Mouse (Mus musculus): ENCODE measurements around the gene Psmb6. TPM values are rescaled to one million over a fixed set of nuclear protein-coding genes. Genes with fewer than 3 reads are reported as not detected.

Gene Psmb6
- polyA plus RNA-seq (2011; ENCODE audit: insufficient read depth, insufficient read length, low read depth, missing spikeins) = 244 and 250 TPM in 2 replicates

DNA sequence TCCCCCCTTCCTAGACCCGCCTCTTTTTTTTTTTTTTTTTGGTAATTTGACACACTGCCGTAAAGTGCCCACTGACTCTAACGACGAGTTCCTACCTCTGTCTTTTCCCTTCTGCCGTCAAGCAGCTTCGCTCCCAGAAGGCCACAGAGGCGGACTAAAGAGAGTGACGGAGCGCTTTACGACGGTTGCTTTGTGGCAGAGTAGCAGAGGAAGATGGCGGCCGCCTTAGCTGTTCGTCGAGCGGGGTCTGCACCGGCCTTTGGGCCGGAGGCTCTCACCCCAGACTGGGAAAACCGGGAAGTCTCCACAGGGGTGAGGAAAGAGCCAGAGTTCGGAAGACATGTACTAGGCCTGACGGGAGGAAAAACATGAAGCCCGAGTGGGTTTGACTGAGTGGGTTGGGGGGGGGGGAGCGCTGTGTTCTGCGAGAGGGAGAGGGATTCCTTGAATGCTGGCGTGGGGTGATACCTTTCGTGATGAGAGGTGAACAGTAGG, at the start of gene Psmb6:
Gene Psmb6 (plus strand): TSS at position 184 of the 495 bp plus-strand sequence.
- H3K9ac ChIP-seq (ENCODE audit: low read depth, poor library complexity, severe bottlenecking) = peak within 1 kb of the TSS; percentile 73
- H3K36me3 ChIP-seq (ENCODE audit: control insufficient read depth, insufficient read depth, low read length, poor library complexity, severe bottlenecking) = peaks cover 21% of the 10 kb centered on the region
- H3K9me3 ChIP-seq (replicated peaks; ENCODE audit: control insufficient read depth, insufficient read depth, low read length, poor library complexity, severe bottlenecking) = no peaks in the 10 kb centered on the region
- peak within 1 kb of the TSS; percentile 91 for H3K4me3 ChIP-seq (ENCODE audit: low read depth, low read length)
- peaks cover 2% of the 10 kb centered on the region for H3K4me1 ChIP-seq (ENCODE audit: control insufficient read depth, insufficient read depth, low read length)
- no peak within 1 kb of the TSS for H3K27ac ChIP-seq (ENCODE audit: insufficient read depth, low read length)
- no peaks in the 10 kb centered on the region for H3K27me3 ChIP-seq (ENCODE audit: control insufficient read depth, insufficient read depth, low read length, poor library complexity, severe bottlenecking)
- TF ChIP-seq POLR2A (IDR thresholded peaks at IDR 0.05; ENCODE audit: insufficient read depth, low read length) (peak; percentile 87), CTCF (IDR thresholded peaks at IDR 0.05; ENCODE audit: low read depth, low read length) (no peak), EP300 (IDR thresholded peaks at IDR 0.05; ENCODE audit: insufficient read depth, low read depth, low read length) (peak; percentile 21; the same call in 1 of the 2 replicates)

DNA sequence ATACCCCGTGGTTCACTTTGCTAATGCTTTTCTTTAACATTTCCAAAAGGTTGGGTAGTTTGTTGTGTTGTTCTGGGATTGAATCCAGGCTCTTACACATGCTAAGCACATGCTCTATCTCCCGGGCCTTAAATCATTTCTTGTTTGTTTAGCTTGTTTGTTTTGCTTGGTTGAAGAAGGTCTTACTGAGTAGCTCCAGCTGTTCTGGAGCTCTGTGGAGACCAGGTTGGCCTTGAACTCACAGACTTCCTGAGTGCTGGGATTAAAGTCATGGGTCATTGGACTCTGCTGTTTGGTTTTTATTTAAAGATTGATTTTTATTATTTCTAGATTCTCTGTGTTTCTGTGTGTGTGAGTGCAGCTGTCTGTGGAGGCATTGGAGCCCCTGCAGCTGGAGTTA, 39.7 kb upstream of the Psmb6 start:
- Histone ChIP-seq H3K9me3 (replicated peaks; ENCODE audit: control insufficient read depth, insufficient read depth, low read length, poor library complexity, severe bottlenecking) (no peaks in the 10 kb centered on the region), H3K27ac (ENCODE audit: insufficient read depth, low read length) (no peak overlapping the region), H3K4me3 (ENCODE audit: low read depth, low read length) (no peak overlapping the region), H3K27me3 (ENCODE audit: control insufficient read depth, insufficient read depth, low read length, poor library complexity, severe bottlenecking) (no peaks in the 10 kb centered on the region), H3K9ac (ENCODE audit: low read depth, poor library complexity, severe bottlenecking) (no peak overlapping the region), H3K4me1 (ENCODE audit: control insufficient read depth, insufficient read depth, low read length) (no peaks in the 10 kb centered on the region), H3K36me3 (ENCODE audit: control insufficient read depth, insufficient read depth, low read length, poor library complexity, severe bottlenecking) (no peaks in the 10 kb centered on the region)
- TF ChIP-seq EP300 (IDR thresholded peaks at IDR 0.05; ENCODE audit: insufficient read depth, low read depth, low read length) (no peak), CTCF (IDR thresholded peaks at IDR 0.05; ENCODE audit: low read depth, low read length) (no peak), POLR2A (IDR thresholded peaks at IDR 0.05; ENCODE audit: insufficient read depth, low read length) (no peak)

DNA sequence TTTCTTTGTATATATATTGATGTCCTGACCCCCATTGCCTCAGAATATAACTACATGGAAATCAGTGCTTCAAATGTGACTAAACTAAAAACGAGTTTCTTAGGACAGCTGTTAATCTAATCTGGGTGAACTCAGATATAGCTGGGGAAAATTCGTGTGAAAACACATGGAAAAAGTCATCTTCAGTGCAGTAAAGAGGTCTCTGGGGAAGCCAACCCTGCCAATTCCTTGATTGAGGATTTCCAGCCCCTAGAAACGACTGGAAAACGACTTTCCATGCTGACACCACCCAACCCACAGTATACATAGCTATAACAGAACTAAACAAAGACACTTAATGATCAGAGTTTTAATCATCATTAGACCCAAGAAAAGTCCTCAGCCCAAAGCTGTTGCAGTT, 37.4 kb upstream of the Psmb6 start:
- Histone ChIP-seq H3K9me3 (replicated peaks; ENCODE audit: control insufficient read depth, insufficient read depth, low read length, poor library complexity, severe bottlenecking) (no peaks in the 10 kb centered on the region), H3K36me3 (ENCODE audit: control insufficient read depth, insufficient read depth, low read length, poor library complexity, severe bottlenecking) (no peaks in the 10 kb centered on the region), H3K4me3 (ENCODE audit: low read depth, low read length) (no peak overlapping the region), H3K27me3 (ENCODE audit: control insufficient read depth, insufficient read depth, low read length, poor library complexity, severe bottlenecking) (no peaks in the 10 kb centered on the region), H3K27ac (ENCODE audit: insufficient read depth, low read length) (no peak overlapping the region), H3K4me1 (ENCODE audit: control insufficient read depth, insufficient read depth, low read length) (no peaks in the 10 kb centered on the region), H3K9ac (ENCODE audit: low read depth, poor library complexity, severe bottlenecking) (no peak overlapping the region)
- TF ChIP-seq POLR2A (IDR thresholded peaks at IDR 0.05; ENCODE audit: insufficient read depth, low read length) (no peak), CTCF (IDR thresholded peaks at IDR 0.05; ENCODE audit: low read depth, low read length) (no peak), EP300 (IDR thresholded peaks at IDR 0.05; ENCODE audit: insufficient read depth, low read depth, low read length) (no peak)

DNA sequence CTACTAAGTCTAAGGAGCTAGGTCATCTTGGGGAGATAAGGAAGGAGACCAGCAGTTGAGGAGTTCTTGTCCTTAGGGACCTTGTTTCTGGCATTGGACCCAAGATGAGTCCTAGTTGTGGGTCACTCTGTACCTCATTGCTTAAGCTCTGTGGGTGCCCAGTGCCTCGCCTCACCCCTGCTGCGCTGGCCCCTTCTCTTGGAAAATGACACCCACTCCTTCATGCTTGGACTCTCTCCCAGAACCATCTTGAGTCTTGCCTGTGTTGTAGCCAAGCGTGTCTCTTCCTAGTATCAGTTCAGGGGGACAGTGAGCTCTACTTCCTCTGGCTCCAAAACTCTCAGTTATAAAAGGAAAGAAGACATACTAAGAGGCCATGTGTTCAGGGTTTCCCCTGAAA, 36.0 kb upstream of the Psmb6 start:
- H3K9ac ChIP-seq (ENCODE audit: low read depth, poor library complexity, severe bottlenecking) = no peak overlapping the region
- H3K4me1 ChIP-seq (ENCODE audit: control insufficient read depth, insufficient read depth, low read length) = no peaks in the 10 kb centered on the region
- no peaks in the 10 kb centered on the region for H3K27me3 ChIP-seq (ENCODE audit: control insufficient read depth, insufficient read depth, low read length, poor library complexity, severe bottlenecking)
- H3K9me3 ChIP-seq (replicated peaks; ENCODE audit: control insufficient read depth, insufficient read depth, low read length, poor library complexity, severe bottlenecking) = no peaks in the 10 kb centered on the region
- H3K36me3 ChIP-seq (ENCODE audit: control insufficient read depth, insufficient read depth, low read length, poor library complexity, severe bottlenecking) = no peaks in the 10 kb centered on the region
- H3K4me3 ChIP-seq (ENCODE audit: low read depth, low read length) = no peak overlapping the region
- no peak overlapping the region for H3K27ac ChIP-seq (ENCODE audit: insufficient read depth, low read length)
- TF ChIP-seq EP300 (IDR thresholded peaks at IDR 0.05; ENCODE audit: insufficient read depth, low read depth, low read length) (no peak), CTCF (IDR thresholded peaks at IDR 0.05; ENCODE audit: low read depth, low read length) (no peak), POLR2A (IDR thresholded peaks at IDR 0.05; ENCODE audit: insufficient read depth, low read length) (no peak)

DNA sequence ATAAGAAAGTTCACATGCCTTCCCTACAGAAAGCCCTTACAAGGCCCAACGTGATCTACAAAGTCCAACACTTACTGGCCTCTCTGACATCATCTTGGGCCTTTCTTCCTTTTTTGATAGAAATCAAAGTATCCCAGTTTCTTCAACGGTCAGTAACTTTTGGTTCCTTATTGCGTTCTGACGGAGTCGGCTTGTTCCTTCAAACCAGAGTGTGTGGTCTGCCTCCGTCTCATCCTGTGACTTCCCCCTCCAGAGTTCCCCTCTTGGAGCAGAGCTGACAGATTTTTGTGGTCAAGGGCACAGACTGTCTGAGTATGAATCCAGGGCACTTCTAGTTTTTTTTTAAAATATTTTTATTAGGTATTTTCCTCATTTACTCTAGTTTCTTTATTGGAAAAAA, 35.5 kb upstream of the Psmb6 start:
- TF ChIP-seq POLR2A (IDR thresholded peaks at IDR 0.05; ENCODE audit: insufficient read depth, low read length) = no peak
- TF ChIP-seq CTCF (IDR thresholded peaks at IDR 0.05; ENCODE audit: low read depth, low read length) = no peak
- no peak for TF ChIP-seq EP300 (IDR thresholded peaks at IDR 0.05; ENCODE audit: insufficient read depth, low read depth, low read length)
- H3K4me3 ChIP-seq (ENCODE audit: low read depth, low read length) = no peak overlapping the region
- no peaks in the 10 kb centered on the region for H3K27me3 ChIP-seq (ENCODE audit: control insufficient read depth, insufficient read depth, low read length, poor library complexity, severe bottlenecking)
- H3K27ac ChIP-seq (ENCODE audit: insufficient read depth, low read length) = no peak overlapping the region
- H3K36me3 ChIP-seq (ENCODE audit: control insufficient read depth, insufficient read depth, low read length, poor library complexity, severe bottlenecking) = no peaks in the 10 kb centered on the region
- H3K9ac ChIP-seq (ENCODE audit: low read depth, poor library complexity, severe bottlenecking) = no peak overlapping the region
- no peaks in the 10 kb centered on the region for H3K4me1 ChIP-seq (ENCODE audit: control insufficient read depth, insufficient read depth, low read length)
- no peaks in the 10 kb centered on the region for H3K9me3 ChIP-seq (replicated peaks; ENCODE audit: control insufficient read depth, insufficient read depth, low read length, poor library complexity, severe bottlenecking)

DNA sequence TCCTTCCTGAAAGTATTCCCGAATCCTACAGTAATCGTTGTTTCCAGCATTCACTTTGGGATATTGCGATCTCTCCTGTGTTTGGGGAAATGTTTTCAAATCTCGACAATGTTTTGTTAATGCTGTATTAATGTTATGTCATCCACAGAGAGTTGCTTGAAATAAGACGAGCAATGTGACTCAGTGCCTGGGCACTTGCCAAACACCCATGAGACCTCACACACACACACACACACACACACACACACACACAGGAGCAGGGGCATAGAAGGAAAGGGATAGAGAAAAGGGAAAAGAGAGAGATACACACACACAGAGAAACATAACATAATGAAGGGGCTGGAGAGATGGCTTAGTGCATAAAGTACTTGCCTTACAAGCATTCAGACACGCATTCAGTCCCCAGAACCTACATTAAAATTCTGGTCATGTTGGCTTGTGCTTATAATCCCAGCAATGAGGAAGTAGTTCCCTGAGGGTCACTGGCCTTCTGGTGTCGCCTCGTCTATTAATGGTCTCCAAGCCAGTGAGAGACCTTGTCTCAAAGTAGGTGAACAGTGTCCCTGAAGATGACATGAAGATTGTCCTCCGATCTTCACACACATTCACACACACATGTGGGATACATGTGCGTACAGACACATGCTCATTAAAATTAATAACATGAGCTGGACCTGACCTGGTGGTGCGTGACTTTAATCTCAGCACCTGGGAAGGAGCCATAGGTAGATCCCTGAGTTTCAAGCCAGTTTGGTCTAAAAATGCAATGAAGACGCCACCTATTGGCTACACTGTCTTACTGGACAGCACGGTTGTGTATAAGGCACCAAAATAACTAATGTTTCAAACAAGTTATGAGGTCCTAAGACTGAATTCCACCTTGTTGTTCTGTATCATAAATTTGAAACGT, 25.3 kb upstream of the Psmb6 start:
- no peak overlapping the region for H3K9ac ChIP-seq (ENCODE audit: low read depth, poor library complexity, severe bottlenecking)

More for the DNA sequence above, 25.3 kb upstream of the Psmb6 start:
- no peaks in the 10 kb centered on the region for H3K27me3 ChIP-seq (ENCODE audit: control insufficient read depth, insufficient read depth, low read length, poor library complexity, severe bottlenecking)
- no peaks in the 10 kb centered on the region for H3K4me1 ChIP-seq (ENCODE audit: control insufficient read depth, insufficient read depth, low read length)
- no peak overlapping the region for H3K4me3 ChIP-seq (ENCODE audit: low read depth, low read length)
- no peaks in the 10 kb centered on the region for H3K9me3 ChIP-seq (replicated peaks; ENCODE audit: control insufficient read depth, insufficient read depth, low read length, poor library complexity, severe bottlenecking)
- TF ChIP-seq POLR2A (IDR thresholded peaks at IDR 0.05; ENCODE audit: insufficient read depth, low read length) = no peak
- no peak for TF ChIP-seq CTCF (IDR thresholded peaks at IDR 0.05; ENCODE audit: low read depth, low read length)
- no peak for TF ChIP-seq EP300 (IDR thresholded peaks at IDR 0.05; ENCODE audit: insufficient read depth, low read depth, low read length)
- no peak overlapping the region for H3K27ac ChIP-seq (ENCODE audit: insufficient read depth, low read length)
- H3K36me3 ChIP-seq (ENCODE audit: control insufficient read depth, insufficient read depth, low read length, poor library complexity, severe bottlenecking) = no peaks in the 10 kb centered on the region

Data from ES-Bruce4 (cell line).